Mouse (Mus musculus) induced T-regulatory cell, adult 2 months (primary cell): Measurements from ENCODE around the gene Orc1.

Source experiments
- DNase-seq: peaks from one replicate; pipeline ENCODE4 v3.0.0-alpha.2; 2012; ENCODE audit warnings: low read depth

Orc1 gene

DNA sequence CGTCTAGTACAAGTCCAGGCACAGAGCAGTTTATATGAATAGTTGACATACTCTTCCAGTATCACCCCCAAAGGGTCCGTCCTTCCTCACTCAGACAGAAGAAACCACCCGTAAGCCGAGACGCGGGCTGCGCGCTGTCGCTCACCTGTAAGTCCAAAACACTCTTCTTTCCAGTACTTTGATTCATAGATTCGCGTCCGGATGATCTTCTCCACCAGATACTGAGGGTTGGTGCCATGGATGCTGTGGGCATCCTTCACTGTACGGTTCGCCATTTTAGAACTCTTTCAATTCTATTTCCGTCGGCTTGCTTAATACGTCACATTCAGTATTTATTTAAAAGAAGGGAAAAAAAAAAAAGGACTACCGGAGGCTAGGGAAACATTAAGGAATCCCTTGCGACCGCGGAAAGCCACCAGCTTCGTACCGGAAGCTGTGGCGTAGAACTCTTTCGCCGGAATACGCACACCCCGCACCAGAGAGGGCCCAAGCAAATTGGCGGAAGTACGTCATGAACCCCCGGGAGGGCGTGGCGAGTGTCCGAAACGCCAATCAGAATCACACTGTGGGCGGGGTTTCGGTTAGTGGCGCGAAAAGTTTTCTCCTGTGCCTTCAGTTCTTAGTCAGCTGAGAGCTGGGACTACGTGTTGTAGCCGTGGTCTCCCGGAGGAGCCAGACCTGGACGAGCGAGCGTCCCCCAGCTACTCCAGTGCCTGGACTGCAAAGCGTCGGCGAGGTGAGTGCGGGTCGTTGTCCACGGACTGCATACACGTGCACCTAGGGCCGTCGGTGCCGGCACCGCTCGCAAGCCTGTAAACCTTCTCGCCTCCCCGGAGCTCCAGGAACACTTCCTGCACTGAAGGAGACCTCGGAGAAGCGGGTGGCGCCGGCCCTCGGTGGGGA lies at the start of gene Orc1, which contains the start of gene Prpf38a:
Gene Orc1 (plus strand): TSS at position 584 of the 903 bp plus-strand sequence.
Gene Prpf38a (minus strand): TSS at position 497 of the 903 bp plus-strand sequence.
- DNase-seq: peak; percentile 100

DNA sequence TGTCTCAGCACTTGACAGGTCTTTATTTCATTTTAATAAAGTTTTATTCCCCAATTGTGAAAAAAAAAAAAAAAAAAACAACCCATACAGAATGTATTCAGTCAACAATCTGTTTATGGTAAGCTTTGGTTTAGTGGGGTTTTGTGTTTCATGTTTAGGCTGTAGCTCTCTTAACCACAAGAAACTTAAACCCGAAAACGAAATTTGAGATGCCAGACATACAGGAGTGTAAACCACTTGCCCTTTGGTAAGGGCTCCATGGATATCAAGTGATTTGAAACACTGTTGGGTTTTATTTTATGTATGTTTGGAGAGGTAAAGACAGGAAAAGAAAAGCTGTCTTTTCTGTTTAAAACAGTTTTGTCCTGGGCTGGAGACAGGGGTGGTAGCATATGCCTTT lies 39.5 kb upstream of the Orc1 start:
- DNase-seq: no peak

DNA sequence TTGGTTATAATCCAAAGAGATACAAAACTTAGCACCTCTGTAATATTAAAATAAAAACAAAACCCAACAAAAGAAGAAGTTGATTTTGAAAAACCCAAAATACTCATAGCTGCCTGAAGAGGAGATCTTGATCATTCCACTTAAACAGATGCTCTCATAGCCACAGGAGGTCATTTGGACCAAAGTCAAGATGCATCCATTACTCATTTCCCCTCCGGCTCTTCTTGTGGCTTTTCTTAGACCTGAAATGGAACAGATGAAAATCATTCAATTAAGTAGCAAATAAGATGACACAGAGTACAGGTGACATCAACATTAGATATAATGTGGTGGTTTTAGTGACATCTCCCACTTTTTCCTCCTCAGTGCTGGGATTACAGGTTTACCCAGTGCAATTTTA lies 14.2 kb upstream of the Orc1 start:
- no peak for DNase-seq

DNA sequence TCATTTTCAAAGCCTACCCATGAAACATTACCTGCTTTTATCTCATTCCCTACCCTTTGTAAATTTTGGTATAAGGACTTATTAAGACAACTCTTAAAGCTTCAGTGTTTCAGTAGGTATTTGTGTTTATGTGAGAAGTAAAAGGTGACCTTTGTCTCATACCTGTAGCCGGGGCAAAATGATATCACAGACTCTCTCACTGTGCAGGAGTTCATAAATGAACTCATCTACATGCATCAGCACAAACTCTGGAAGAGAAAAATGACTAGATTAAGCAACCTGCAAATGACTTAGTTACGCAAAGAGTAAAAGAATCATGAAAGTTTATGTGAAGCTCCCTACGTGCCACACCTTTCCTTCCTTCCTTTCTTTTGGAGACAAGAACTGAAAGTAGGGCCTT lies 6.6 kb upstream of the Orc1 start:
- DNase-seq: no peak

DNA sequence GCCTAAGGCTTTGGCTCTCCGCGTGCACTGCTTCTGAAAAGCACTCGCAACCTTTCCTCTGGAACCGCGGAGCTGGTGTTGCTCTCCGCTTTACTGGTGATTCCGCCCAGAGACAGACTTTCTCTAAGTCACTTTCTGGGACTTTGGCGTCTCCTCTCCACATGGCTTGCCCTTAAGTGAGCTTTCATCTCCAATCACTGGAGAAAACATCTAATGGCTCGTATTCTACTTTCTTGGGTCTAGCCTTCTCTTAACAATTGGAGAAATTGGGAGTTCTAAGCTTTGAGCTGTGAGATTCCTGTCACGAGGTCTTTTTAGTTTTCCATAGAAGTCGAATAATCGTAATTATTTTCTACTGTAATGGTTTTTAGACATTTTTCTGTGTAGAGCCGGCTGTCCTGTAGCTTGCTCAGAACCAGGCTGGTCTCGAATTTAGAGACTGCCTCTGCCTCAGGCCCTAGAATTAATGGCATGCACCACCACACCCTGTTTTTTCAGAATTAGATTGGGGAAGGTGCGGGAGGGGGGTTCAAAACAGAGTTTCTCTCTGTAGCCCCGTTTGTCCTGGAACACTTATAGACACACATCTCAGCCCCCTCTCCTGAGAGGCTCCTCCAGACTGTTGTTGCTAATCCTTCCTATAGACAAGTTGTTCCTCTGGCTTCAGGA lies 654 bp downstream of the Orc1 start:
- DNase-seq: no peak

DNA sequence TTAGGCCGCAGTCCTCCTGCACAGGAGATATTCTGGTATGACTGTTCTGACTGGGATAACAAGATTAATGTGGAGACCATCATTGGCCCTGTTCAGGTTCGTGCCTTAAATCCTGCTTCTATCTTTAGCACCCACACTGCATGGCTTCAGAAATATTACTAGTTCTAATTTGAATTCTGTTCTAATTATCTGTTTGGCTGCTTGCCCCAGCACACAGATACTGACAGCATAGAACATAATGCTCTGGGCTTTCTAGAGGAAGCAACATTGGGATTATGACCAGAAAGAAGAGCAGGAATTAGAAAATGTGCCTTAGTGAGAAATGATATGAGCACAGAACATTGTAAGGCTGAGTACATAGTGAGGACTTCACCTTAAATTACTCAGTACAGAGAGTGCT lies 14.2 kb downstream of the Orc1 start:
- no peak for DNase-seq

DNA sequence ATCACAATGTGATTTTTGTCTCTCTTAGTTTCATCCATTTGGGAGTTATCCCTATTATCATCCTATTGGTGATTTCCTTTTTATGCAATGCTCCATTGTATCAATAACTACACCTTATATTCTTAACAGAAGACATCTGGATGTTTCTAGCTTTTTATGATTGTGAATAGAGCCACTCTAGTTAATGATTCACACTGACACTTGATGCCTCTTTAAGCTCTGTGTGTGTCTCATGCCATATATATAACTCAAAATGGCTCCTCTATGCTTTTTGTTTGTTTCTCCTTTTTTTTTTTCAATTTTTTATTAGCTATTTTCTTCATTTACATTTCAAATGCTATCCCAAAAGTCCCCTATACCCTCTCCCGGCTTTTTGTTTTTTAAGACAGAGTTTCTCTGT lies 16.6 kb downstream of the Orc1 start:
- no peak for DNase-seq

DNA sequence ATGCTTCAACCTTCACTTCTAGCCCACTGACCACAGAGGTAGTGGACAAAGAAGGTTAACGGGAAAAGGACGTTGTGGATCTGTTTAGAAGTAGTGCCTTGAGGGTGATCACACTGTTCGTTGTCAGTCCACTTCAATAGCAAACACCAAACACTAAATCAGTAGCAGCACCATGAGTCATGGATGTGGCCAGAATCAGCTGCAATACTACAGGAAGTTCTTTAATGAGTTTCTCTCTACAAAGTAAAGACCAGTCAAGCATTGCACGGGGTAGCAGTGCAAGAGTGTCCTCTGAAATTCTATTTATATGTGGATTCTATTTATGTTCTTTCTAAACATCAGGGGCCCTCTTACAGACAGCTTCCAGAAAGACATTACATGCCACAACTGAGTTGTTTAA lies 19.1 kb downstream of the Orc1 start:
- DNase-seq: no peak

DNA sequence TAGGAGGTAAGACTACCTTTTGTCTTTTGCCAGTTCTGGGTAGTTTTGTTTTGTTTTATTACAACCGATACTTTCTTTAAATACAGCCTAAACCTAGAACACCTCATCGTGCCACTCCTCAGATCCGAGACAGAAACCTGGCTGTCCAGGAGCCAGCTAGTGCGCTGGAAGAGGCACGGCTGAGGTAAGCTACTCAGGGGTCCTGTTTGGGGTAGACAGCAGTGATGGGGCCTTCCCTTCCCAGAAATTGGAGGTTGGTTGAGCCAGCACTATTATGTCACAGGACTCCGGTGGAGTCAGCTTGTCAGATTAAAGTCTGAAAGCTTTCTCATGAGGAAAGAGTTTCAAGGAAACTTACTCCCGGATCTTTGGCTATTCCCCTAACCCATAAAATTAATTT lies 22.6 kb downstream of the Orc1 start:
- DNase-seq: no peak

DNA sequence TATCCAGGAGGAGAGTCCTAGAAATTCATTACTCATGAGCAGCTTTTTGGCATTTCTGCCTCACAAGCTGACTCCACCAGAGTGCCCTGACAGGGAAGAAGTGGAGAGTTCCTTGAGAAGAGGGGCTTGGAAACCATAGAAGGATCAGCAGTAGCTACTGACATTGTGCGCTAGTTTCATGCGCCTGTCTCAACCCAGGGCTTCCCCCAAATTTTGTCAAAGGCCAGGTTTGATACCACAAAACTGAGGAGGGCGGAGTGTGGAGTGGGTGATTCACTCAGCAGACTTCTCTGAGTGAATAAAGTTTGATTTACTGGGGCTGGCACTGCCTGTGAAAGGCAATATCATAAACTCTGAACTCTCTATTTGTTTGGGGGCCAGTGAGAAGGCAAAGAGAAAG lies 29.4 kb downstream of the Orc1 start:
- no peak for DNase-seq

DNA sequence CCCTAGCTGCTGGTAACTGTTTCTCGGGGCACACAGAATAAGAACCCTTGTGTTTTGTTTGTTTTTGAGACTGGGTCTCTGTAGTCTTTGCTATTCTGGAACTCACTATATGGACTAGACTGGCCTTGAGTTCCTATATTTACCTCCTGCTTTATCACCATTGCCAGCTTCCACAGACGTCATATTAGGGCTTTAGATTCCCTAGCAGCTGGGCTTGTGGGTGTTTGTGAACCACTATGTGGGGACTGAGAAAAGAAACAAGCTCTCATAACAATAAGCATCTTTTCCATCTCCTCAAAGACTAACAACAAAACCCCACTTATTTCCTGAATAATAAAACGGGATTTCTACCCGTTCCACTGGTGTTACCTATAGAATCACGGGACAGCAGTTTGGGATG lies 31.7 kb downstream of the Orc1 start:
- no peak for DNase-seq

DNA sequence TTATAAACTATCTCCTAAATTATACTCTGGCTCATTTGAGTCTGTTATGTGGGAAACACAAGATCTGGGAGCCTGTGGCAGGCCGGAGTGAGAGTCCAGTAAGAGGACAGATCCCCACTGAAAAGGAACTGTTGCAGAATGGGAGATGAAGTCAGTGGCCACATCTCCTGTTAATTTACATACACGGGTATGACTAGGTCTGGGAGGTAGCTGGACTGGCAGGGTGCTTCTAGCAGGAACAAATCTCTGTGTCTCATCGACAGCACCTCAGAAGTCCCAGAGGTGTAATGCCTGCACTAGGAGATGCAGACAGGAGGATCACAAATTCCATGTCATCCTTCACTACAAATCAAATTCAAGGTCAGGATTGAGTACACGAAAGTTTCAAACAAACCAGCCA lies 39.4 kb downstream of the Orc1 start:
- DNase-seq: peak; percentile 5

DNA sequence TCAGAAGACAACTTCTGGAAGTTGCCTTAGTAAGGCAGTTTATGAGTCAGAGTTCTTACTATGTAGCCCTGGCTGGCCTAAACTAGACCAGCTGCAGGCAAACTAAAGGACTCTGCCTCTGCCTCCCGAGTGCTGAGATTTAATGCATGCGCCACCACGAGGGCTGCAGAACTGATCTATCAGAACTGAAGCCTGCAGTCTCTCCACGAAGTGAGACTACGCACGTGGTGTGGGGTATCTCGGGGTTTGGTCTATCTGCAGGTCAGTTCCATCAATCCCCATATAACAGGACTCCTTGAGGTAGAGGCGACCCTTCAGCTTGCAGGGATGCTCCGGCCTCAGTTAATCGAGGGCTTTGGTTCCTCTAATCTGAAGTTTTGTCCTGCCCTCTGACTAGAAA lies 39.9 kb downstream of the Orc1 start:
- no peak for DNase-seq

DNA sequence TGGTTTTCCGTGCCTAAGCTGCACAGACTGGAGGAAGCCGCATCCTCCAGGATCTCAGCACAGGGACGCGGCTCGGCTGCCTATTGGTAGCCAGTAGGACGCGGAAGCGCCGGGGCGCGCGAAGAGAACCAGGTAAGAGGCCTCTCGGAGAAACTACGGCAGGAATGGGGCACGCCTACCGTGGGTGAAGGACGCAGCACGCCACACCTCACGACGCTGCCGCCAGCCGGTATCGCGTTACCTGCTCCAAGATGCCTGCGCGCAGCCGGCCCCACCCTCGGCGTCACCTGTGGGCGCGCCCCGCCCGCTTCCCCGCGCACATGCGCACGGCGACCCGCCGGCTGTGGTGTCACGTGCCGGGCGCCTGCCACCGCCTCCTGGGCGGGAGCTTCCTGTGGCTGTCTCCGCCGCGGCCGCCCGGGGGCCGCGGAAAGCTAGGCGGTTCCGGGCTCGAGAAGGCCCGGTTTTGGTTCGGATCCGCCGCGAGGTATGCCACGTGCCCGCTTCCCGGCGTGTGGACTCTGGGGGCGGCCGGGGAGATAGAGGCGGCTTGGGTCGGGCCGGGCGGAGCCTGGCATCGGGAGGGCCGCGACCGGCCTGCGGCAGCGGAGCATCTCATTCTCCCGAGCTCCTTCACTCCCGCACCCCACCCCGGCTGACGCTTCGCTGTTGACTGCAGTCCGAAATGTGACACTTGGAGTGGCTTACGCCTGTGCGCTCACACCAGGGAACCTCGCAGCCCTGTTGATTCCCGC lies 40.5 kb downstream of the Orc1 start, which contains the start of gene Cc2d1b:
Gene Cc2d1b (plus strand): TSS at position 354 of the 755 bp plus-strand sequence.
- peak; percentile 96 for DNase-seq

DNA sequence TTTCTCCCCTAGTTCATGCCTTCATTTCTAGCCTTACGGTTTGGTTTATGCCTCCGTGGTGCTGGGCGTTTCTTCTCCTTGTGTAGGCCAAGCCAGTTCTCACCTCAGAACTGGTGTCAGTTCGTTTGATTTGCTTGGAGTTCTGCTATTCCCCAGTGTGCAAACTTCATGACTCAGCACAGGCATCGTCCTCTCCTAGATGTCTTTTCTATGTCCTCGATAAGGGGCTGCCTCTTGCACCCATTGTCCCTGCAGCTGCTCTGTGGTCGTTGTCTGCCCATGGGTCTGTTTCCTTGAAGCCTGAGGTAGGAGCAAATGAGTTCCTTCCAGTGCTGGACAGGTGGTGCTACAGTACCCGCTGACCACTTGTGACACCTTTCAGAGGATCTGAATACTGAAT lies 41.3 kb downstream of the Orc1 start:
- no peak for DNase-seq

DNA sequence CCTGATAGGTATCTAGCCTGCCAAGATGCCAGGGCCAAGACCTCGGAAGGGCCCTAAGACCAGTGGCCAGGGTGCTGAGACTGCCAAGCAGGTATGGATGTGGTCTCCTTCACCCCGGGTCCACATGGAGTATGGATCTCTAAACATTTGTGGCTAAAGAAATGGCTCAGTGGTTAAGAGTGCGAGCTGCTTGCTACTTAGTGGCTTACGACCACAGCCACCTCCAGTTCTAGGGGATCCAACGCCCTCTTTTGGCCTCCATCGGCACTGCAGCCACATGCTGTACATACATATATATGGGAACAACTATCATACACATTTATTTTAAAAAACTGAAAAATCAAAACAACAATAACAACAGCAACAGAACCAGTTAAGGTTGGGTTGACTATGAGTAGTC lies 42.3 kb downstream of the Orc1 start:
- DNase-seq: peak; percentile 58

DNA sequence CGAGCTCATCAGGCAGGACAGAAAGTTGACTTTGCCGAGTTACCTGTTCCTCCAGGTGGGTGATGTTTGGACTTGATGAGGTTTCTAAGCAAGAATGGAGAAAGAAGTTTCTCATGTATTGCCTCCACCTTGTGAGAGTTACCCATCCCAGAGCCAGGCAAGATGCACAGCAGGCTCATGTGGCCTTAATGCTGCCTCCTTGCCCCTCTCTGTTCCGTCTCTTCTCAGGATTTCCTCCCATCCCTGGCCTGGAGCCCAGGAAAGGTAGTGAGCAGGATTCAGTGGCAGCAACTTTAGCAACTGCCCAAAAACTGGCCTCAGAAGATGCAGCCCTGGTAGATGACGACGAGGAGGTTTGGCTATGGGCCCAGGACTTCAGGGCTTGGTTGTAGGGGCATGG lies 47.8 kb downstream of the Orc1 start:
- no peak for DNase-seq

DNA sequence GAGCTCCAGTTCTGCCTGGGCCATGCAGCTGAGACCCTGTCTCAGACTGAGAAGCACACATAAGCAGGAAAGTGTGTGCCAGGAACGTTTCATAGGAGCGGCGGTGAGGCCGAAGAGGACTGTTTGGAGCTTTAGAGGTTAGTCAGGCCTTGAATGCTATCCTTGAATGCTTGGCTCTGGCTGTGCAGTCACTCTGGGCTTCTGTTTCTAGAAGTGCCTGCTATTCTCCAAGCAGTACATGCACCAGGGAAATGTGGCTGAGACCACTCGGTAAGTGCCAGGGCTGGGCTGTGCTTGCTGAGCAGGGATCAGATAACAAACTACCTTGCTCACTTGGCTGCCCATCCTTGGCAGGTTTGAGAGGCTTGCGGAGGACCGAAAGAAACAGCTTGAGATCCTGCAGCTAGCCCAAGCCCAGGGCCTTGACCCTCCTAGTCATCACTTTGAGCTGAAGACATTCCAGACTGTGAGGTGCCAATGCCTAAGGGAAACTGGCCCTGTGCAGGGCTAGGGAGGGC lies 50.2 kb downstream of the Orc1 start:
- no peak for DNase-seq

DNA sequence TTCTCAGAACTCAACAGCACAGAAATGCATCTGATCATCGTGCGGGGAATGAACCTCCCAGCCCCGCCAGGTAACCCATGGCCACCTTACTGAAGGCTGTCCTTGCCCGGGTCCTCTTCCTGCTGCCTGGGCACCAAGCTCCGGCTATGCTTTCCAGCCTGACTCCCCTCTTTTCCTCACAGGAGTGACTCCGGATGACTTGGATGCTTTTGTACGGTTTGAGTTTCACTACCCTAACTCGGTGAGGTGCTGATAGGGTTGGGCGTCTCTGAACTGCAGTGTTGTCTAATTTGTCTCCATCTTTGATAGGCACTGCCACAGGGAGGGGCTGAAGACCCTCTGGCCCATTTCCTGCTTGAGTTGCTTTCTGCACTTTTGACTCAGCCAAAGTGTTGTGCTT lies 50.9 kb downstream of the Orc1 start:
- no peak for DNase-seq

DNA sequence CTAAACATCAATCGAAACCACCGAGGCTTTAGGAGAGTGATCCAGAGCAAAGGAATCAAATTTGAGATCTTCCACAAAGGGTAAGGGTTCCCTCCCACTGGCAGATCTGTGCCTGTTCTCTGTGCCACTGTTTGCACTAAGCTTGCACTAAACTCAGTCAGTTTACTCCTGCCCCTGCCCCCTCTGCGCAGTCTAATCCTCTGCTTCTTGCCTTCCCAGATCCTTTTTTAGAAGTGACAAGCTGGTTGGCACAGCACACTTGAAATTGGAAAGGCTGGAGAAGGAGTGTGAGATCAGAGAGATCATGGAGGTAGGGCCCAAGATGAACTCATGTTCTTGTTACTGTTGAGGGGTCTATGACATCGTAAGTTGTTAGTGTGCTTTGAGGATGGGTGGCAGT lies 52.4 kb downstream of the Orc1 start:
- no peak for DNase-seq

DNA sequence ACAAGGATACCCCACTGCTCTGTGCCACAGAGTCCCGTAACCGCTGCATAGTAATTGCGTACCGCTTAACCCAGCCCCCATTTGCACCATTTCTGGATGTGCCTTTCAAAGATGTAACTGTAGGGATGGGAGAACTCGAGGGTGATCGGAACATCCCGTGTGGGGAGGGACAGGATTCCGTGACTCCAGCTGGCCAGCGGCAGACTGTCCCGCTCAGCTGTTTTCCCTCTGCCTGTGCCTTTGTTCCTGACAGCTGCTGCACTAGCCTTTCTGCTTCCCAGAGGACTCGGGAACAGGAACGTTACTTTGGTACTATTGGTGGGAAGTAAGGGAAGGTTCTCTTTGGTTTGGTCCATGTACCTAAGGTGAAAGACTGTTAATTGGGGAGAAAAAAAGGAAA lies 54.5 kb downstream of the Orc1 start:
- DNase-seq: no peak

DNA sequence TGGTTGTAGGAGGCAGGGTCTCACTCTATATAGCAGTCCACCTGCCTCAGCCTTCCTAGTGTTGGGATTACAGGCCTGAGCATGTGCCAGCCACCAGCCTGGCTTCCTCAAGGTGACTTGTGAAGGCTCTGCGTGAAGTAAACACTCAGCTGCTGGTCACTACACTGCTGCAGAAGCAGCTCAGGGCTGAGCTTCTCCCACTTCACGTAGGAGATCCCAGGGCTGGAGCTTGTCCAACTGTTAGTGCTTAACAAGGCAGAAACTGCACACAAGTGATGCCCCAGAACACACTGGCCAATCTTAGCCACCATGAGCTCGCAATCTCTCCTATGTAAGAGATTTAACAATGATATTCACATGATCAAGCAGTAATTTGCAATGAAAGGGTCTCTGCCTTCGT lies 55.5 kb downstream of the Orc1 start:
- no peak for DNase-seq
